Mouse (Mus musculus) small intestine, adult 2 months (tissue): Measurements from ENCODE around the gene Asic2.

Experiments
- CTCF ChIP-seq: fragments of 200-500 bp; IDR thresholded peaks from 2 replicates; pipeline ENCODE4 v1.5.1; 2012; ENCODE audit warnings: low read depth, mild to moderate bottlenecking, control low read depth, inconsistent platforms, low read length, moderate library complexity, mixed read lengths; ENCODE audit not compliant: insufficient replicate concordance, insufficient read length; ENCODE audit errors: extremely low read depth
- POLR2A ChIP-seq: fragments of 200-500 bp; IDR thresholded peaks from 2 replicates; pipeline ENCODE4 v1.6.1; 2012; ENCODE audit warnings: low read depth, mild to moderate bottlenecking, control low read depth, inconsistent platforms, low read length, moderate library complexity

GRCm38 (mm10) chr11:81193856-81194255, 774.4 kb downstream of the Asic2 start:
- no peak for TF ChIP-seq CTCF
- no peak for TF ChIP-seq POLR2A
